Mouse (Mus musculus): ENCODE measurements at regions not wholly inside any gene's neighbourhood (a gene's known extent, or its start where the extent isn't known, plus 50 kb on each side); places are given as distances from the start of the nearest gene placed in this dataset.

DNA sequence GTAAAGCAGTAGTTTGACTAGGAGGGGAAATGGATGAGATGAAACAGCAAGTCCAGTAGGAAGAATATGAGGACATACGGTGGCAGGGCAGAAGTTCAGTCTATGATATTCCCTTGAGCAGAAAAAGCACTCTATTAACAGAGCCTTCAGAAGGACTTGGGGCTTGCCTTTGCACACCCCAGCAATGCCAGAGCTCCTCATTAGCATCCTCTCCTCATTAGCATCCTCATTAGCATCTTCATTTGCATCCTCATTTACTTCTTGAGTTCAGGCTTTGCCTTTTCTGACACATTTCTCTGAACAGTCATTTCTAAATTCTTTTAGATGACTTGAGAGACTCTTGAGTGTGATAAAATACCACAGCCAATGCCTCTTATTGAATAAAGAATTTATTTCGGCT is 81.3 kb upstream of the Fermt1 start:
- TF ChIP-seq TAL1 (IDR thresholded peaks at IDR 0.05; ENCODE audit: low read length) = no peak
- TF ChIP-seq GATA1 (IDR thresholded peaks at IDR 0.05; ENCODE audit: low read length) = no peak

Measured in erythroblast, embryonic 14.5 days (primary cell).